Mouse (Mus musculus) bone marrow, adult 2 months (tissue): ENCODE measurements around the gene Rab5if. TPM values are rescaled to one million over a fixed set of nuclear protein-coding genes. Genes with fewer than 3 reads are reported as not detected.
"Not testable (repeated sequence)": the region's sequence is repeated elsewhere in the genome, so short reads cannot be mapped to it uniquely, and the experiment has no call there.

ENCODE experiments used
- H3K27ac ChIP-seq: fragments of 200-500 bp; 2 replicates; pipeline ENCODE4 v1.5.1; 2012; ENCODE audit warnings: low read depth, mild to moderate bottlenecking, control low read depth, inconsistent platforms, low read length; ENCODE audit not compliant: control insufficient read depth, poor library complexity, insufficient read depth
- H3K4me1 ChIP-seq: fragments of 200-500 bp; 2 replicates; pipeline ENCODE4 v1.6.1; 2011; ENCODE audit warnings: low read length; ENCODE audit not compliant: control insufficient read depth, insufficient read depth
- H3K4me3 ChIP-seq: fragments of 200-500 bp; replicated peaks from 2 replicates; pipeline ENCODE3; 2011; ENCODE audit warnings: mild to moderate bottlenecking, low read depth, low read length, control low read depth; ENCODE audit not compliant: control insufficient read depth
- CTCF ChIP-seq: fragments of 200-500 bp; IDR thresholded peaks from 2 replicates; pipeline ENCODE4 v1.5.1; 2011; ENCODE audit warnings: low read length, control low read depth; ENCODE audit not compliant: control insufficient read depth, insufficient read depth
- POLR2A ChIP-seq: fragments of 200-500 bp; IDR thresholded peaks from 2 replicates; pipeline ENCODE4 v1.6.1; 2011; ENCODE audit warnings: low read depth, mild to moderate bottlenecking, control low read depth, low read length, borderline replicate concordance; ENCODE audit not compliant: control insufficient read depth
- WGBS: fragments of 180-500 bp; shearing (Covaris S2); methylation state at CpG from one replicate; pipeline ENCODE4 v1.1.7; 2018; 5-methylcytosine and 5-hydroxymethylcytosine counted together
- polyA plus RNA-seq: library from polyadenylated mRNA; stranded (reverse); fragments of >200 nt; gene quantifications from 2 replicates; pipeline ENCODE4 v1.2.4, GENCODE M21; 2011; ENCODE audit warnings: low replicate concordance; ENCODE audit not compliant: missing spikeins, insufficient read depth, insufficient read length

Rab5if gene
- polyA plus RNA-seq, 1 experiment: 82.3 TPM

DNA sequence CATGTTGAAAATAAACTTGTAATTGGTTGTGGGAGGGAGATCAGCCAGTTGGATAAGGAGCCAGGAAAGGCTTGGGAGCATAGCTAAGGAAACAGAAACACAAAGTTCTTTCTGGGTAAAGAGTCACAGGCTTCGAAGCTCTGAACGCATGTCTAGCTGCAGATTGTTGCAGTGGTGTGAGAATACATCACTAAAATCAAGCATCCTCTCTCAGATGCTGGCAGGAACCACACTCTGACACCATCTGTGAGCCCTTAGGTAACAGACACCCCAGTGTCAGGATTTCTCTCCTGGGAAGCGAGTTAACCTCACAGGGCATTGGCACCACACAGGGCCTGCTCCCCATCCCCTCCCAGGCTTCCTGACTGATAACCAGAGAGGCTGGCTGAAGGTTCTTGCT, 52.6 kb downstream of the Rab5if start:
- Histone ChIP-seq H3K4me1 (peaks cover 5% of the 10 kb centered on the region), H3K4me3 (no peak overlapping the region), H3K27ac (no peak overlapping the region)
- TF ChIP-seq POLR2A (no peak), CTCF (no peak)
- WGBS: 79% methylated on average over 3 of the region's 3 CpGs

DNA sequence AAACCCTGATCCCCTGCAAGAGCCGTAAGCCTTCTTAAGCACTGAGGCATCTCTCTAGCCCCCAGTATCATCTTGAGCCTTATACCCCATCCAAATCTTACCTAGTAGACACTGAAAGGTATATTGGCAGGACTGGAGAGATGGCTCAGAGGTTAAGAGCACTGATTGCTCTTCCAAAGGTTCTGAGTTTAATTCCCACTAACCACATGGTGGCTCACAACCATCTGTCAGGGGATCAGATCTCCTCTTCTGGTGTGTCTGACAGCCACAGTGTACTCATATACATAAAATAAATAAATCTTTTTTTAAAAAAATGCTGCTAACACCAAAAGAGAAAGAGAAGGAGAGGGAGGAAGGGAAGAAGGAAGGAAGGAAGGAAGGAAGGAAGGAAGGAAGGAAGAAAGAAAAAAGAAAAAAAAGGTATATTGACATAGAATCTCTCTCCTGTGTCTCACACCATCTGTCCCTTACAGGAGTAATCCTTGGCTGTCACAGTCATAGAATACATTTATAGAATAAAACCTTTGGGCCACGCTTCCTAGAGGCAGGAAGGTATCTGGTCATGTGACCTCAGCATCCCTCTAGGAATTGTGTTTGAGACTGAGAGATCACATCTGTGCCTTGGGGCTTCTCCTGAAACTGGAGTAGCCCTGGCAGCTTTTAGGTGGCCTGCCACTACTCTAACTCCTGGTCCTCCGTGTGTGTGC, 53.6 kb downstream of the Rab5if start:
- WGBS: 88% methylated on average over 3 of the region's 3 CpGs
- TF ChIP-seq CTCF (no peak), POLR2A (no peak)
- H3K27ac ChIP-seq: no peak overlapping the region
- no peak overlapping the region for H3K4me3 ChIP-seq
- peaks cover 5% of the 10 kb centered on the region for H3K4me1 ChIP-seq

- Histone ChIP-seq H3K27ac (no peak overlapping the region), H3K4me3 (no peak overlapping the region), H3K4me1 (peaks cover 5% of the 10 kb centered on the region)
- TF ChIP-seq CTCF (no peak), POLR2A (no peak)
- WGBS: 3% methylated on average over 4 of the region's 4 CpGs
Measured at GRCm38 (mm10) chr2:156918562-156918961, 55.6 kb downstream of the Rab5if start.

DNA sequence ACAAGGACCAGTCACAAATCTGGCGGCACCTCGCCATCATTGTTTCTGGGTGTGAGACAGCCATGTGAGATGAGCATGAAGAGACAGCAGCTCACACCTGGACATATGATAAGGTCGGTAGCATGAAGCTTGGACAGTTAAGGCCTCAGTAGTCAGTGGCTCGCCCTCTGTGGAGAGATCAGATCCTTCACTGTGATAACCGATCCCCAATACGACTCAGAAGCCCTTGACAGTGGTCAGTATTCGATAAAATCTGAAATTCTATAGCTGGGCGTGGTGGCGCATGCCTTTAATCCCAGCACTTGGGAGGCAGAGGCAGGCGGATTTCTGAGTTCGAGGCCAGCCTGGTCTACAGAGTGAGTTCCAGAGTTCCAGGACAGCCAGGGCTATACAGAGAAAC, 56.3 kb downstream of the Rab5if start:
- WGBS: 73% methylated on average over 11 of the region's 11 CpGs
- H3K4me1 ChIP-seq: not testable (repeated sequence)

GRCm38 (mm10) chr2:156919796-156920195, 56.9 kb downstream of the Rab5if start:
- no peak overlapping the region for H3K27ac ChIP-seq
- peaks cover 9% of the 10 kb centered on the region for H3K4me1 ChIP-seq
- no peak overlapping the region for H3K4me3 ChIP-seq
- TF ChIP-seq POLR2A (no peak), CTCF (no peak)
- WGBS: 74% methylated on average over 2 of the region's 2 CpGs

More for the DNA sequence above, 56.3 kb downstream of the Rab5if start:
- not testable (repeated sequence) for H3K4me3 ChIP-seq, H3K27ac ChIP-seq

DNA sequence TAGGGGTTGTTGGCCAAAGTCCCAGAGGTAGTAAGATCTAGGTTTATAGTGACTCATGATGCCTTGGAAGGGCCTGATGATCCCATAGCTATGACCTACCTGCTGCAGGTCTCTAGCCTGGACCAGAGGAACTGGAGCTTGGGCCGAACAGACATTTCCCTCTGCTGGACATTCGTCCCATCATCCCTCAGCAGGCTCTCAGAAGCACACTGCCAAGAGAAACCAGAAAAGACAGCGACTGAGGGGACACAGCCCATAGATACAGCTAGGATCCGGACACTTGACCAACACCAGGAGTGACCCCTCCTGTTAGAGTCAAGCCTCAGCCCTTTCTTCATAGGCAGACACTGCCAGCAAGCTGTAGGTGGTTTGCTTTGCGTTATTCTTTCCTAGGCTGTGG, 60.1 kb downstream of the Rab5if start:
- Histone ChIP-seq H3K4me3 (no peak overlapping the region), H3K27ac (no peak overlapping the region), H3K4me1 (peaks cover 6% of the 10 kb centered on the region)
- 87% methylated on average over 5 of the region's 5 CpGs for WGBS
- no peak for TF ChIP-seq CTCF
- no peak for TF ChIP-seq POLR2A

Other genes starting within 250 kb of the Rab5if start
- gene Dlgap4, start 249.4 kb upstream of the Rab5if start, polyA plus RNA-seq: 22.3 and 63.5 TPM in 2 replicates
- gene Myl9, start 87.7 kb upstream of the Rab5if start, polyA plus RNA-seq: 59.5 and 110 TPM in 2 replicates
- gene Tgif2, start 23.1 kb upstream of the Rab5if start, polyA plus RNA-seq: 3.1 and 5.5 TPM in 2 replicates
- 2.2 and 2.7 TPM in 2 replicates for gene 4930518I15Rik, start 5.2 kb upstream of the Rab5if start, polyA plus RNA-seq
- gene Sla2, start 24.1 kb downstream of the Rab5if start, polyA plus RNA-seq: 1.8 and 6.7 TPM in 2 replicates
- gene Ndrg3, start 128.9 kb downstream of the Rab5if start, polyA plus RNA-seq: 11.3 and 17.1 TPM in 2 replicates
- 13.9 and 17.2 TPM in 2 replicates for gene Dsn1, start 144.0 kb downstream of the Rab5if start, polyA plus RNA-seq
- gene Soga1, start 216.1 kb downstream of the Rab5if start, polyA plus RNA-seq: 3.0 and 5.0 TPM in 2 replicates
- not detected in 2 replicates for gene Tldc2, start 223.9 kb downstream of the Rab5if start, polyA plus RNA-seq